Mouse (Mus musculus) skeletal muscle tissue, adult 2 months (tissue): ENCODE data around the gene B4galnt2.
A peak's percentile ranks its signal among the peaks of the same experiment; 100 is the strongest.

Experiments used
- DNase-seq: peaks from one replicate; pipeline ENCODE4 v3.0.0-alpha.2; 2012; ENCODE audit warnings: low read depth, low spot score

B4galnt2 gene

DNA sequence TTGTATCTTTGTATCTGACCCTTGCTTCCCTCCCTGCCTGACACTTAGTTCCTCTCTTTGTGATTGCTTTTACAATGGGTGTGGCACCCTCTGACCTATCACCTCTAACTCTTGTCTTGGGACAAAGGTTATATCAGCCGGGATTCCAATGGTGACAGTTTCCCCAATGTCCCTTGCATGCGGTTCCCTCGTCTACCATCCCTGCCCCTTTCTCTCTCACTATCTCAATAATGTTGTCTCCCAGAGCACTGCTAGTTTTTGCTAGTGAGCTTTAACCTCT, 87.6 kb downstream of the B4galnt2 start:
- DNase-seq: no peak

- DNase-seq: no peak
Observed at GRCm38 (mm10) chr11:95826317-95827167, 88.1 kb downstream of the B4galnt2 start.

GRCm38 (mm10) chr11:95825625-95826024, 89.1 kb downstream of the B4galnt2 start:
- no peak for DNase-seq

DNA sequence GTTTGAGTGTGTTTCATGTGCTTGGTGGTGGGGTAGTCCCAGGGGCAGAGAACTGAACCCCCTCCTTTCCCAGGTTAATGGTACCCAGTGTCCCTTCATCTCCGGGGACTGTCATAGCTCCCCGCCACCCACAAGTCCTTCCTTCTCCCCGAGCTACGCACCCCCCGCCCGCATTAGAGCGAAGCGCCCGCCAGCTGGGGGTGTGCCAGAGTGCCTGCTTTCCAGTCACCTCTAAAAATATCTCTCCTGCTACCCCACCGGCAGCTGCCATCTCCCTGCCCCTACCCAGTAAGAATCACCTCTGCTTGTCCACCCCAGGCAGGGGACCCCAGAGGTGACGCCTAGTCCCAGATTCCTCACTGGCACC, 89.8 kb downstream of the B4galnt2 start:
- DNase-seq: peak; percentile 89

- DNase-seq: peak; percentile 96
Observed at GRCm38 (mm10) chr11:95824071-95824876, 90.4 kb downstream of the B4galnt2 start, which contains the start of gene Phospho1. TSS of gene Phospho1 (plus strand) at chr11:95824499.

- DNase-seq: no peak
Observed at GRCm38 (mm10) chr11:95822437-95822836, 92.3 kb downstream of the B4galnt2 start.

- no peak for DNase-seq
Observed at GRCm38 (mm10) chr11:95821511-95821910, 93.2 kb downstream of the B4galnt2 start.

- DNase-seq: no peak
Observed at GRCm38 (mm10) chr11:95819138-95819537, 95.6 kb downstream of the B4galnt2 start.
